Mouse (Mus musculus) c-Kit-positive CD71-negative TER-119-negative erythroid progenitor cells, embryonic 14.5 days (primary cell): ENCODE data around the gene Aig1.

Experiments
- DNase-seq: peaks from one replicate; pipeline ENCODE4 v3.0.0-alpha.2; 2013; ENCODE audit warnings: low read depth

The Aig1 gene

DNA sequence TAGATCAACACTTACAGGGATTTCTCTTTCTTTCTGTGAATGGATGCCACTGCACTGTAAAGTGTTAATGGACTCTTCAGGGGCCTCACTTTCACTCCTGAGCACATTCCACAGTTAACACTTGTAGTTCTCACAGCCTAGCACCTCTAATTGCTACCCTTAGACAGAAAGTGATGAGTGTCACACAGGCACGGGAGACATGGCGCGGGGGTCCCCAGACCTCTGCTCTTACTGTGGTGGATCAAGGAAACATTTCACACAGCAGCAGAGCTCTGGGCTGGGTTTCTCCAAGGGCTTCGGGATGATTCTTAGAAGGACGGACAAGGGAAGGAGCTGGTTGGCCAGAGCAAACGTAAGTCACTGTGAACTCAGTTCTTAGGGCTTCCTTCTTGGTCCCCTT, 166.1 kb downstream of the Aig1 start:
- DNase-seq = no peak

DNA sequence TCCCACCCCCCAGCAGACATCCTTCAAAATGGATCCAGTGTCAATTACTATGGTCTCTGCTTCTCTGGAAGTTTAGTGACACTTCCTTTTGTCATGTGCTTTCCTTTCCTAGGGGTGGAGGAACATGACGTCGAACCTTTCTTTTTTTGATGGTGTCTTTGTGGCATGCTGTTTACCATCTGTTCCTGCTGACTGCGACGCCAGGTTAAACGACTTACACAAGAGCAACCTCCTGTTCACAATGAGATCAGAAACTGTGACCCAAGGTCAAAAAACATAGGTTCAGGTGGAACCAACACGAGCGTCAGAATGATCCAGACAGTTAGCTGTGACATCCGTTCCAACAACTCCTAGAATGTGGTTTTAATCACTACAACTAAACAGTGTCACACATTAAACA, 166.7 kb downstream of the Aig1 start:
- DNase-seq = no peak

GRCm38 (mm10) chr10:13696326-13696725, 172.5 kb downstream of the Aig1 start:
- DNase-seq = no peak

DNA sequence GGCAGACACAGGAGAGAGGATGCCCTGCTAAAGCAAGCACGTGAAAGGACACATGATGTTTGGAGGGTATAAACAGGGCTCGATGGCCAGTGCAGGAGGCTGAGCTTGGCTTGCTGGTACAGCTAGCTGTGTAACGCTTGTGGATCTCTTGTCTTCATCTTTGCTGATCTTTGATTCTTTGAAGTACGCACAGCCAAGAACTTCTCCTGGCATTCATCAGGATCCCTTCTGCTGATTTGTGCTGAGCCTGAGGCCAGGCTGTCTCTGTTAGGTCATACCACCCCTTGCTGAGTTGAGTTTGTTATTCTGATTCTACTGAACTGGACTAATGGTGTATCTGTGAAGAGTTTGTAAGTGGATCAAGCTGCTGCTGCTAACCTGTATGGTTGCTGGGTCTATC, 175.5 kb downstream of the Aig1 start:
- no peak for DNase-seq

- DNase-seq = no peak
These were observed 178.0 kb downstream of the Aig1 start for GRCm38 (mm10) chr10:13690773-13691172.

GRCm38 (mm10) chr10:13689841-13690590, 178.8 kb downstream of the Aig1 start:
- no peak for DNase-seq

DNA sequence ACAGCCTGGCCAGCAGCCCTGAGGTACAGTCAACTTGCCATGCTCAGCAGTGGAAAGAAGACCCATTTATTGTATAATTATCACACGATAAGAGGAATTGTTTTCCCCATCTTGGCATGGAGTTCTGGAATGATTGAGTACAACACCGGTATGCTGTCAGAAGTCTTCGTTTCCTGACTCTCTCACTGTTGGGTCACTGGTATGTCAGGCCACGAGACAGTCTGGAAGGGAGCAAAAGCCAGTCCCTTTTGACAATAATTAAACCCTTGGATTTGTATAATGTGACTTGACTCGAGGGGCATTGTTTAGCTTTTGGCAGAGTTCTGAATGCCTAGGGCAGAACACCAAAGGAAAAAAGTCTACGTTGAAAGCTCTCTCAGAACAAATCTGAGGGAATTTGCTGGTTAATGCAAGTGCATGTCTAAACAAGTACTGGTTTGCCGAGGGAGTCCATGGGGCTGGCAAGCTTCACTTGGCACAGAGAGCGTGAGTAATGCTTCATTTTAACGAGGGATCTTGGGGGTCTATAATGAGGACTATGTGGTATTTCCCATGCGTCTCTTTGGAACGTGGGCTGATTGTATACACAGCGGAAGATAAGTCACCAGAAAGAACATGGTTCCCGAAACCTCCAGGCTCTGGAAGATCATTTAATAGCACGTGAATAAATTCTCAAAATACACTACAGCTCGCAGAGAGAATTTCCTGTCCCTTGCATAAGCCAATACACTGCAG, 180.2 kb downstream of the Aig1 start:
- no peak for DNase-seq

DNA sequence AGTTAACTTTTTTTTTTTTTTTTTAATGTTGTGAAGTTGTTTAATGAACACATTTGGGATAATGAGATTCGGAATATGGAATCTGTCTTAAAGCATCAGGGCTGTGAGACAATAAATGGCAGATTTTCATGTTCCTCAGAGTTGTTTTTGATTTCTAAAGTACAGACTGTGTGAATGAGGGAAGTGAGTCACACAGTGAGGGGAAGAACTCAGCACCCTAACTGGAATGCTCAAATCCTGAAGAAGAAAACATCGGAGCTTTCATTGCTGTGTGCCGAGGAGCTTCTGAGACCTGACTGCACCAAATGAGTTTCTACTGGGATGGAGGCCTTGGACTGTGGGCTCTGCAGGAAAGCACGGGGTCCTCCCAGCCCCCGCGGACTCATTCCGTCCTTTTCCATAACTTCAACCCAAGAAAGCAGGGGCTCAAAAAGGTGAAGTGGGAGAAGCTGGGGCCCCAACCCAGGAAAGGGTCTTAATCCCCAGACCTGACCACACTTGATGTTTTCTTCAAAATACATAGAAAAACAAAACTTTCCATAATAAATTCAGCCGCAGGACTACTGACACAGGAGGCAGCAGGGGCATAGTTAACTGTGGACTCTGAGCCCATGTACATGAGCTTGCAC, 181.5 kb downstream of the Aig1 start:
- DNase-seq = no peak

- DNase-seq = no peak
These were observed 182.7 kb downstream of the Aig1 start for GRCm38 (mm10) chr10:13686127-13686526.

- DNase-seq = no peak
These were observed 183.4 kb downstream of the Aig1 start for GRCm38 (mm10) chr10:13685366-13685765.

GRCm38 (mm10) chr10:13684452-13684851, 184.3 kb downstream of the Aig1 start:
- DNase-seq = no peak

GRCm38 (mm10) chr10:13682565-13682964, 186.2 kb downstream of the Aig1 start:
- DNase-seq = no peak

DNA sequence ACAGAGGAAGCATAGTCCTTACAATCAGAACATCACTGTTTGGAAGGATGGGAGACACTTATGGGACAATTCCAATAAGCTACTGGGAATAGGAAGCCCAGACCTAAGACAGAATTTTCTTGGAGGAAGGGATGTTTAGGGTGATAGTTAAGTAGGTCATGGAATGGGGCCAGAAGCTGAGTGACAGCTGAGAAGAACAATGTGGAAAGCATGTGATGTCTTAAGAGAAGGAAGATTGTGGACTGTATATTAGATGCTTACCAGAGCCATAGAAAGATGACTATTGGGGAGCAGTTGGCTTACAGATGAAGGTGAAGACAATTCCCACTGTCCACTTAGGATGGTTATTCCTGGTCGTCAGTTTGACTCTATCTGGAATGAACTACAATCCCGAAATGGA, 191.3 kb downstream of the Aig1 start:
- no peak for DNase-seq

- no peak for DNase-seq
These were observed 193.8 kb downstream of the Aig1 start for GRCm38 (mm10) chr10:13675033-13675379.

DNA sequence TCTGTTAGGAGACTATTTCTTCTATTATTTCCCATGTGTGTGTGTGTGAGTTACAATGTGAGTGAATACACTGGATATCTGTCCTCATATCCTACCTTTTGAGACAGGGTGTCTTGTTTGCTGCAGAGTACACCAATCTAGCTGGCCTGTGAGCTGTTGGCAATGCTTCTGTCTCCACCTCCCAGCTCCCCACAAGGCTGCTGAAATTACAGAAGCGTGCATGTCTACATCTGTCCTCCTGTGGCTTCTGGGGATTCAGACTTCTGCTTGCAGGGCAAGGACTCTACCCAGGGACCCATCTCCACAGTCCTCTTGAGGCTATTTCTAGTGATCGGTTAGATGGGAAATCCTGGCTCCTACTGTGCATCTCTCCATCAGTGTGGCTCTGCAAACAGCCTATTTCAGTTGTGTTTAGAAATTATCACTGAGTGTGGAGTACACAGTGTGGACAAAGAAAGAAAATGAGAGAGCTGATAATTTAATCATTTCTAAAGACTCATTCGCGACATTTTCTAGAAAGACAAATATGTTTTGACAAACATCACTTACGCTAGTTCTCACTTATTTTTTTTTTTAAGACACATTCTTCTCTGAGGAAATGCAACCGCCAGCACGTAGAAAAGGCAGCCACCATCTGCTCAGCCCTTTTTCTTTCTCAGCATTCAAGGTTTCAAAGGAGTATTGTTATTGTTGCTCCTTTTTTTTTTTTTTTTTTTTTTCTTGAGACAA, 194.3 kb downstream of the Aig1 start:
- DNase-seq = no peak

GRCm38 (mm10) chr10:13667166-13667696, 201.5 kb downstream of the Aig1 start:
- DNase-seq = no peak

GRCm38 (mm10) chr10:13663476-13663875, 205.3 kb downstream of the Aig1 start:
- no peak for DNase-seq

DNA sequence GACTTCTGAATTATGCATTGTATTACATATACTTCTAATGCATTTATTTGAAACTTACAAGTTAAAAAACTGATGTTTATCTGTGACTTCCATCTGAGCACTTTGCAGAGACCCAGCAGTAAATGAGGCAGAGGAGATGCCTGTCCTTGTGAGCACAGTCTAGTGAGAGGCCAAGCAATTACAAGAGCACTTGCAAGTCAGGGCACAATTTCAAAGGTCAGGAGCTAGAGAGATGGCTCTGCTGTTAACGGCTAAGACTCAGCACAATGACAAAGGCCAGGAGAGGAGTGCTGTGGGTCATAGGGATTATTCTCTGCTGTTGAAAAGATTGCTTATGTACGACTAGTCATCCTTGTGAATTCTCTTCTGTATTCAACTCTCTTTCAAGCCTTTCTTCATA, 209.0 kb downstream of the Aig1 start:
- no peak for DNase-seq

- no peak for DNase-seq
These were observed 214.9 kb downstream of the Aig1 start for GRCm38 (mm10) chr10:13653739-13654462.

DNA sequence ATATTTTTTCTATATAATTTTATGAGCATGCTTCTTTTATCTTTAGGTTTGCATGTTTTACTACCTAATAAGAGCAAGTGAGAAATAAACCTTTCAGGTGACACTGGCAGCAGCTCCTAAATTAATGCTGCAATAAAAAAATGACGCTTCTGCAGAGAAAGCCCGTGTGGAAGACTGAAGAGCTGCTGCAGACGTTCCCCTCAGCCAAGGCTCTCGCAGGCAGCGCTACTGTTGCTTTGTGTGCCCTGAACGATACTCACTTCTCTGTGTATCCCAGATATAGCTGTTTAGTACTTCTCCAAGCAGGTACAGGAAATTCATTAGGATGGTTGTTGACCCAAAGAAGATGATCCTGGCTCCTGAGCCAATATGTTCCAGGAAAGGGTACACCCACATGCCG, 215.5 kb downstream of the Aig1 start:
- DNase-seq = no peak

GRCm38 (mm10) chr10:13652061-13652460, 216.7 kb downstream of the Aig1 start:
- DNase-seq = no peak

GRCm38 (mm10) chr10:13641750-13642149, 227.0 kb downstream of the Aig1 start:
- no peak for DNase-seq
